Mouse (Mus musculus) embryonic facial prominence, embryonic 12.5 days (tissue): ENCODE measurements at regions not wholly inside any gene's neighbourhood (a gene's known extent, or its start where the extent isn't known, plus 50 kb on each side); places are given as distances from the start of the nearest gene placed in this dataset.

Source experiments
- ATAC-seq: fragments of 200-750 bp; cut with Nextera tagmentation; 2 replicates; pipeline ENCODE4 v1.8.0; 2017; ENCODE audit not compliant: insufficient number of reproducible peaks, insufficient read depth, low FRiP score, low TSS enrichment
- H3K27ac ChIP-seq: fragments of 300-500 bp; sonication (generic); 2 replicates; pipeline ENCODE4 v1.5.1; 2016; ENCODE audit warnings: mild to moderate bottlenecking
- H3K27me3 ChIP-seq: fragments of 300-500 bp; sonication (generic); 2 replicates; pipeline ENCODE4 v1.6.1; 2016; ENCODE audit warnings: mild to moderate bottlenecking, moderate library complexity
- H3K36me3 ChIP-seq: fragments of 300-500 bp; sonication (generic); 2 replicates; pipeline ENCODE4 v1.6.1; 2016; ENCODE audit warnings: mild to moderate bottlenecking
- H3K4me1 ChIP-seq: fragments of 300-500 bp; sonication (generic); 2 replicates; pipeline ENCODE4 v1.6.1; 2016
- H3K4me2 ChIP-seq: fragments of 300-500 bp; sonication (generic); replicated peaks from 2 replicates; pipeline ENCODE4 v1.6.1; 2016; ENCODE audit warnings: mild to moderate bottlenecking, moderate library complexity
- H3K4me3 ChIP-seq: fragments of 300-500 bp; sonication (generic); 2 replicates; pipeline ENCODE4 v1.5.1; 2016; ENCODE audit warnings: mild to moderate bottlenecking
- H3K9ac ChIP-seq: fragments of 300-500 bp; sonication (generic); 2 replicates; pipeline ENCODE4 v1.6.1; 2016; ENCODE audit warnings: mild to moderate bottlenecking, moderate library complexity
- H3K9me3 ChIP-seq: fragments of 300-500 bp; sonication (generic); 2 replicates; pipeline ENCODE4 v1.6.1; 2016; ENCODE audit warnings: mild to moderate bottlenecking, moderate library complexity
- WGBS: fragments of 180-500 bp; shearing (Covaris S2); methylation state at CpG from one replicate; pipeline ENCODE4 v1.1.7; 2016; 5-methylcytosine and 5-hydroxymethylcytosine counted together

- no peaks in the 10 kb centered on the region for H3K4me1 ChIP-seq
- H3K9ac ChIP-seq = no peak overlapping the region
- no peak for ATAC-seq
- no peak overlapping the region for H3K4me2 ChIP-seq
- H3K4me3 ChIP-seq = no peak overlapping the region
- no peaks in the 10 kb centered on the region for H3K36me3 ChIP-seq
- WGBS = 89% methylated on average over 3 of the region's 3 CpGs
- H3K27ac ChIP-seq = no peak overlapping the region
- H3K9me3 ChIP-seq = no peaks in the 10 kb centered on the region
- H3K27me3 ChIP-seq = no peaks in the 10 kb centered on the region
Observed at GRCm38 (mm10) chr17:14539191-14539590, 154.8 kb downstream of the Thbs2 start.

GRCm38 (mm10) chr17:14538527-14538926 lies 155.5 kb downstream of the Thbs2 start:
- Histone ChIP-seq H3K4me2 (no peak overlapping the region), H3K36me3 (no peaks in the 10 kb centered on the region), H3K4me3 (no peak overlapping the region), H3K9me3 (no peaks in the 10 kb centered on the region), H3K27ac (no peak overlapping the region), H3K9ac (no peak overlapping the region), H3K27me3 (no peaks in the 10 kb centered on the region), H3K4me1 (no peaks in the 10 kb centered on the region)
- 64% methylated on average over 3 of the region's 3 CpGs for WGBS
- no peak for ATAC-seq

GRCm38 (mm10) chr17:14532979-14533314 lies 161.1 kb downstream of the Thbs2 start:
- H3K9me3 ChIP-seq = no peaks in the 10 kb centered on the region
- H3K36me3 ChIP-seq = no peaks in the 10 kb centered on the region
- no peak overlapping the region for H3K4me3 ChIP-seq
- no peak overlapping the region for H3K27ac ChIP-seq
- H3K9ac ChIP-seq = no peak overlapping the region
- H3K4me2 ChIP-seq = no peak overlapping the region
- no peaks in the 10 kb centered on the region for H3K4me1 ChIP-seq
- WGBS = 78% methylated on average over 4 of the region's 4 CpGs
- no peak for ATAC-seq
- no peaks in the 10 kb centered on the region for H3K27me3 ChIP-seq

- no peak for ATAC-seq
- Histone ChIP-seq H3K27ac (no peak overlapping the region), H3K4me3 (no peak overlapping the region), H3K9me3 (no peaks in the 10 kb centered on the region), H3K4me2 (no peak overlapping the region), H3K36me3 (no peaks in the 10 kb centered on the region), H3K4me1 (no peaks in the 10 kb centered on the region), H3K9ac (no peak overlapping the region), H3K27me3 (no peaks in the 10 kb centered on the region)
- 78% methylated on average over 8 of the region's 8 CpGs for WGBS
Observed at GRCm38 (mm10) chr17:14532298-14532978, 161.6 kb downstream of the Thbs2 start.

- Histone ChIP-seq H3K36me3 (no peaks in the 10 kb centered on the region), H3K4me2 (no peak overlapping the region), H3K4me3 (no peak overlapping the region), H3K27me3 (no peaks in the 10 kb centered on the region), H3K4me1 (no peaks in the 10 kb centered on the region), H3K9ac (no peak overlapping the region), H3K27ac (no peak overlapping the region), H3K9me3 (no peaks in the 10 kb centered on the region)
- ATAC-seq = no peak
- 90% methylated on average over 3 of the region's 3 CpGs for WGBS
Observed at GRCm38 (mm10) chr17:14531796-14532195, 162.2 kb downstream of the Thbs2 start.

GRCm38 (mm10) chr17:14527691-14528090 lies 166.3 kb downstream of the Thbs2 start:
- WGBS = 84% methylated on average over 2 of the region's 2 CpGs
- no peaks in the 10 kb centered on the region for H3K9me3 ChIP-seq
- H3K9ac ChIP-seq = no peak overlapping the region
- no peak overlapping the region for H3K27ac ChIP-seq
- no peaks in the 10 kb centered on the region for H3K27me3 ChIP-seq
- H3K4me3 ChIP-seq = no peak overlapping the region
- H3K36me3 ChIP-seq = no peaks in the 10 kb centered on the region
- no peak overlapping the region for H3K4me2 ChIP-seq
- H3K4me1 ChIP-seq = no peaks in the 10 kb centered on the region
- ATAC-seq = no peak

GRCm38 (mm10) chr17:14525255-14525654 lies 168.8 kb downstream of the Thbs2 start:
- WGBS = 83% methylated on average over 7 of the region's 7 CpGs
- H3K4me1 ChIP-seq = no peaks in the 10 kb centered on the region
- no peak overlapping the region for H3K4me2 ChIP-seq
- H3K4me3 ChIP-seq = no peak overlapping the region
- H3K27ac ChIP-seq = no peak overlapping the region
- no peaks in the 10 kb centered on the region for H3K9me3 ChIP-seq
- peaks cover 11% of the 10 kb centered on the region; the same call in 1 of the 2 replicates for H3K27me3 ChIP-seq
- H3K9ac ChIP-seq = no peak overlapping the region
- H3K36me3 ChIP-seq = no peaks in the 10 kb centered on the region
- ATAC-seq = no peak

- Histone ChIP-seq H3K36me3 (no peaks in the 10 kb centered on the region), H3K9me3 (no peaks in the 10 kb centered on the region), H3K27me3 (peaks cover 11% of the 10 kb centered on the region; the same call in 1 of the 2 replicates), H3K27ac (no peak overlapping the region), H3K4me2 (no peak overlapping the region), H3K4me1 (no peaks in the 10 kb centered on the region), H3K4me3 (no peak overlapping the region), H3K9ac (no peak overlapping the region)
- ATAC-seq = no peak
- WGBS = 48% methylated on average over 13 of the region's 13 CpGs
Observed at GRCm38 (mm10) chr17:14524426-14525236, 169.4 kb downstream of the Thbs2 start.

- Histone ChIP-seq H3K9me3 (no peaks in the 10 kb centered on the region), H3K36me3 (no peaks in the 10 kb centered on the region), H3K27ac (no peak overlapping the region), H3K4me3 (no peak overlapping the region), H3K27me3 (peaks cover 11% of the 10 kb centered on the region; the same call in 1 of the 2 replicates), H3K4me2 (no peak overlapping the region), H3K4me1 (no peaks in the 10 kb centered on the region), H3K9ac (no peak overlapping the region)
- 79% methylated on average over 2 of the region's 2 CpGs for WGBS
- ATAC-seq = no peak
Observed at GRCm38 (mm10) chr17:14522011-14522410, 172.0 kb downstream of the Thbs2 start.

- H3K36me3 ChIP-seq = no peaks in the 10 kb centered on the region
- H3K27me3 ChIP-seq = peaks cover 15% of the 10 kb centered on the region; the same call in 1 of the 2 replicates
- no peaks in the 10 kb centered on the region for H3K4me1 ChIP-seq
- H3K4me2 ChIP-seq = no peak overlapping the region
- H3K4me3 ChIP-seq = no peak overlapping the region
- WGBS = 9% methylated on average over 5 of the region's 5 CpGs
- no peak overlapping the region for H3K27ac ChIP-seq
- no peak overlapping the region for H3K9ac ChIP-seq
- H3K9me3 ChIP-seq = no peaks in the 10 kb centered on the region
- ATAC-seq = no peak
Observed at GRCm38 (mm10) chr17:14520565-14520964, 173.5 kb downstream of the Thbs2 start.

GRCm38 (mm10) chr17:14519367-14519766 lies 174.7 kb downstream of the Thbs2 start:
- Histone ChIP-seq H3K4me2 (no peak overlapping the region), H3K9me3 (no peaks in the 10 kb centered on the region), H3K4me3 (no peak overlapping the region), H3K9ac (no peak overlapping the region), H3K27me3 (peaks cover 15% of the 10 kb centered on the region; the same call in 1 of the 2 replicates), H3K4me1 (no peaks in the 10 kb centered on the region), H3K36me3 (no peaks in the 10 kb centered on the region), H3K27ac (no peak overlapping the region)
- 83% methylated on average over 4 of the region's 4 CpGs for WGBS
- ATAC-seq = no peak

GRCm38 (mm10) chr17:14518216-14518615 lies 175.8 kb downstream of the Thbs2 start:
- peaks cover 15% of the 10 kb centered on the region; the same call in 1 of the 2 replicates for H3K27me3 ChIP-seq
- 74% methylated on average over 12 of the region's 12 CpGs for WGBS
- no peaks in the 10 kb centered on the region for H3K9me3 ChIP-seq
- no peaks in the 10 kb centered on the region for H3K4me1 ChIP-seq
- H3K4me2 ChIP-seq = no peak overlapping the region
- no peak overlapping the region for H3K9ac ChIP-seq
- no peak for ATAC-seq
- H3K4me3 ChIP-seq = no peak overlapping the region
- no peak overlapping the region for H3K27ac ChIP-seq
- no peaks in the 10 kb centered on the region for H3K36me3 ChIP-seq
